Mouse (Mus musculus) liver, embryonic 13.5 days (tissue): ENCODE measurements around the gene Dmac2. TPM values are rescaled to one million over a fixed set of nuclear protein-coding genes. Genes with fewer than 3 reads are reported as not detected.

ENCODE experiments used
- ATAC-seq: fragments of 200-750 bp; cut with Nextera tagmentation; 2 replicates; pipeline ENCODE4 v1.8.0; 2017; ENCODE audit warnings: low read depth, mild to moderate bottlenecking, moderate number of reproducible peaks, moderate library complexity
- DNase-seq: peaks from one replicate; pipeline ENCODE4 v3.0.0; 2022
- H3K27ac ChIP-seq: fragments of 300-500 bp; sonication (generic); 2 replicates; pipeline ENCODE4 v1.5.1; 2015; ENCODE audit warnings: moderate library complexity, mild to moderate bottlenecking, inconsistent platforms
- H3K27me3 ChIP-seq: fragments of 300-500 bp; sonication (generic); 2 replicates; pipeline ENCODE4 v1.6.1; 2015; ENCODE audit warnings: mild to moderate bottlenecking, inconsistent platforms
- H3K36me3 ChIP-seq: fragments of 300-500 bp; sonication (generic); 2 replicates; pipeline ENCODE4 v1.6.1; 2015; ENCODE audit warnings: mild to moderate bottlenecking, inconsistent platforms
- H3K4me1 ChIP-seq: fragments of 300-500 bp; sonication (generic); replicated peaks from 2 replicates; pipeline ENCODE4 v1.6.1; 2015; ENCODE audit warnings: inconsistent platforms
- H3K4me2 ChIP-seq: fragments of 300-500 bp; sonication (generic); 2 replicates; pipeline ENCODE4 v1.6.1; 2015; ENCODE audit warnings: inconsistent platforms, mild to moderate bottlenecking, moderate library complexity
- H3K4me3 ChIP-seq: fragments of 300-500 bp; sonication (generic); replicated peaks from 2 replicates; pipeline ENCODE4 v1.5.1; 2015; ENCODE audit warnings: mild to moderate bottlenecking, inconsistent platforms
- H3K9ac ChIP-seq: fragments of 300-500 bp; sonication (generic); 2 replicates; pipeline ENCODE4 v1.6.1; 2015; ENCODE audit warnings: mild to moderate bottlenecking, inconsistent platforms
- H3K9me3 ChIP-seq: fragments of 300-500 bp; sonication (generic); replicated peaks from 2 replicates; pipeline ENCODE4 v1.6.1; 2016; ENCODE audit warnings: inconsistent platforms
- WGBS: fragments of 180-500 bp; shearing (Covaris S2); methylation state at CpG from one replicate; pipeline ENCODE4 v1.1.7; 2015; ENCODE audit not compliant: insufficient replicate concordance; 5-methylcytosine and 5-hydroxymethylcytosine counted together
- polyA plus RNA-seq: library from polyadenylated mRNA; unstranded; fragments of >200 nt; fragmentation: Nextera tagmentation; extraction: Ambion mirVana; gene quantifications from 2 replicates; pipeline ENCODE4 v1.2.1, GENCODE M21; 2015

The Dmac2 gene
- polyA plus RNA-seq, 1 experiment from 2014 or later: 10.4 TPM

DNA sequence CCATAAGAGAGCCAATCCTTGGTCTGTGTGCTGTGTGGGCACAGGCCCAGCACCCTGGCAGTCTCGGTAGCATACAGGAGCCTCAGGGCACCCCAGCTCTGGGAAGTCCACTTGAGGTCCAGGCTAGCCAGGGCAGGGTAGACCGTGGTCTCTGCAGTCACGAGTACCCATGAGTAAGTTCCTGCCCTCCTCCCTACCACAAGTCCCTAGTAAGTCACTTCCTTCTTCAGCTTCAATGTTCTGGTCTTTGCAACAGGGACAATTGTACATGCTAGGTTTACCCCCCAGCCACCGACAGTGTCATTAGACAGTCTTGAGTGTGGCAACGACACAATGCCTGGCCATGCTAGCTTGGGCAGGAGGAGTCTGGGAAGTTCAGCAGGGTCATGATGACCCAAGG lies 13.5 kb downstream of the Dmac2 start:
- no peak for ATAC-seq
- 46% methylated on average over 5 of the region's 5 CpGs for WGBS

GRCm38 (mm10) chr7:25636373-25636772 lies 17.2 kb downstream of the Dmac2 start:
- peaks cover 4% of the 10 kb centered on the region; the same call in 1 of the 2 replicates for H3K36me3 ChIP-seq
- WGBS: 38% methylated on average over 3 of the region's 3 CpGs

More for the DNA sequence above, 13.5 kb downstream of the Dmac2 start:
- H3K4me1 ChIP-seq: peaks cover 13% of the 10 kb centered on the region
- no peak overlapping the region for H3K4me2 ChIP-seq
- peaks cover 11% of the 10 kb centered on the region; the same call in 1 of the 2 replicates for H3K36me3 ChIP-seq
- no peaks in the 10 kb centered on the region for H3K9me3 ChIP-seq
- no peak overlapping the region for H3K9ac ChIP-seq
- no peak overlapping the region for H3K4me3 ChIP-seq
- DNase-seq: no peak
- 0 out of 2 replicates have a peak, but pooled peaks cover 4% of the 10 kb centered on the region for H3K27me3 ChIP-seq
- H3K27ac ChIP-seq: no peak overlapping the region

DNA sequence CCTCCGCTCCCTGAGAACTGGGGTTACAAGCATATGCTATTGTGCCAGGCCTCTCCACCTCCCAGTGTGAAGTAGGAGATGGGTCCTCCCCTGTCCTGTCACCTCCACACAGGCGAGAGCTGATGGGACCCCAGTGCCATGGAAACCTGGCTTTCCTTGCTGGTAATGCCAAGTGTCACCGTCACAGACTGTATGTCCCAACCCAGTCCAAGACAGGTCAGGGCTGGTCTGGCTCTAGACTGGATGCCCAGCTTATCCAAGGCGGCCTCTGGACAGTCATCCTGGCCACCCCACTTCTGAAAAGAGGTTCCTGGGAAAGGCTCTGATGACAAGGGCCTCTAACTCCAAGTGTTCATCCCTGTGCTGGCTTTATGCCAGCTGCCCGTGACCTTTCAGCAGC lies 17.9 kb downstream of the Dmac2 start:
- Histone ChIP-seq H3K27me3 (no peaks in the 10 kb centered on the region), H3K27ac (no peak overlapping the region), H3K9me3 (no peaks in the 10 kb centered on the region), H3K4me1 (no peaks in the 10 kb centered on the region), H3K36me3 (peaks cover 4% of the 10 kb centered on the region; the same call in 1 of the 2 replicates), H3K4me3 (no peak overlapping the region), H3K9ac (no peak overlapping the region), H3K4me2 (no peak overlapping the region)
- 62% methylated on average over 5 of the region's 5 CpGs for WGBS
- ATAC-seq (no peak), DNase-seq (no peak)

More at GRCm38 (mm10) chr7:25636373-25636772, 17.2 kb downstream of the Dmac2 start:
- no peak overlapping the region for H3K27ac ChIP-seq
- DNase-seq (no peak), ATAC-seq (no peak)
- H3K4me1 ChIP-seq: no peaks in the 10 kb centered on the region
- H3K9ac ChIP-seq: no peak overlapping the region
- H3K9me3 ChIP-seq: no peaks in the 10 kb centered on the region
- H3K27me3 ChIP-seq: no peaks in the 10 kb centered on the region
- no peak overlapping the region for H3K4me2 ChIP-seq
- H3K4me3 ChIP-seq: no peak overlapping the region

DNA sequence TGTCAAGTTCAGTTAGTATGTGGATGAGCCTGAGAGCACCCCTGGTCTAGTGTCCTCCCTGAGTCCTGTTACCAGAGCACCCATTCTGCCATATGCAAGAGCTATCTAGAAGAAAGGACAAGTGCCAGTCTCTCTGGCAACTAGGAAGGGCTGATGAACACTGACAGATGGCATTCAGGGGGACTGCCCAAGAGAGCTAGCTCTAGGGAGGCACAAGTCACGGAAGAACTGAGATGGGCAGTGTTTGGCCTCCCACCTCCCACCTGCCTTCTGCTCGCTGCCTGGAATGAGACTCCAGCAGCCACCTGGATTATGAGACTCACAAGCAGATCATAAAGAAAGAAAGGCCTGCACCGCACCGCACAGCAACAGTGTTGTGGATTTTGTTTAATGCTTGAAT lies 20.5 kb downstream of the Dmac2 start:
- Histone ChIP-seq H3K27ac (no peak overlapping the region), H3K9me3 (peaks cover 8% of the 10 kb centered on the region; the same call in 1 of the 2 replicates), H3K4me1 (no peaks in the 10 kb centered on the region; the same call in 1 of the 2 replicates), H3K4me3 (no peak overlapping the region), H3K4me2 (no peak overlapping the region), H3K9ac (no peak overlapping the region), H3K27me3 (no peaks in the 10 kb centered on the region), H3K36me3 (peaks cover 4% of the 10 kb centered on the region; the same call in 1 of the 2 replicates)
- WGBS: 86% methylated on average over 4 of the region's 4 CpGs
- ATAC-seq: no peak
- no peak for DNase-seq

- Histone ChIP-seq H3K4me1 (peaks cover 4% of the 10 kb centered on the region), H3K36me3 (peaks cover 4% of the 10 kb centered on the region; the same call in 1 of the 2 replicates), H3K27ac (no peak overlapping the region), H3K4me3 (no peak overlapping the region), H3K27me3 (no peaks in the 10 kb centered on the region), H3K9me3 (peaks cover 8% of the 10 kb centered on the region; the same call in 1 of the 2 replicates), H3K4me2 (no peak overlapping the region), H3K9ac (no peak overlapping the region)
- DNase-seq (no peak), ATAC-seq (no peak)
- 37% methylated on average over 10 of the region's 10 CpGs for WGBS
These were observed 24.9 kb downstream of the Dmac2 start for GRCm38 (mm10) chr7:25644136-25644535.

GRCm38 (mm10) chr7:25644631-25645030 lies 25.4 kb downstream of the Dmac2 start:
- DNase-seq: no peak
- H3K27ac ChIP-seq: no peak overlapping the region
- no peak overlapping the region for H3K9ac ChIP-seq
- no peak overlapping the region for H3K4me2 ChIP-seq
- peaks cover 9% of the 10 kb centered on the region for H3K4me1 ChIP-seq
- H3K27me3 ChIP-seq: no peaks in the 10 kb centered on the region
- H3K4me3 ChIP-seq: no peak overlapping the region
- no peak for ATAC-seq
- H3K9me3 ChIP-seq: peaks cover 8% of the 10 kb centered on the region; the same call in 1 of the 2 replicates
- 47% methylated on average over 4 of the region's 4 CpGs for WGBS
- H3K36me3 ChIP-seq: peaks cover 4% of the 10 kb centered on the region; the same call in 1 of the 2 replicates

- H3K27me3 ChIP-seq: no peaks in the 10 kb centered on the region
- 53% methylated on average over 14 of the region's 14 CpGs for WGBS
- H3K4me3 ChIP-seq: no peak overlapping the region
- peaks cover 13% of the 10 kb centered on the region for H3K4me1 ChIP-seq
- H3K9me3 ChIP-seq: peaks cover 8% of the 10 kb centered on the region; the same call in 1 of the 2 replicates
- no peak overlapping the region for H3K4me2 ChIP-seq
- ATAC-seq (no peak), DNase-seq (no peak)
- H3K9ac ChIP-seq: no peak overlapping the region
- no peak overlapping the region for H3K27ac ChIP-seq
- peaks cover 4% of the 10 kb centered on the region; the same call in 1 of the 2 replicates for H3K36me3 ChIP-seq
These were observed 25.9 kb downstream of the Dmac2 start for GRCm38 (mm10) chr7:25645074-25645473.

GRCm38 (mm10) chr7:25647574-25648123 lies 28.4 kb downstream of the Dmac2 start:
- Histone ChIP-seq H3K4me3 (no peak overlapping the region), H3K4me2 (no peak overlapping the region), H3K36me3 (no peaks in the 10 kb centered on the region), H3K9ac (no peak overlapping the region), H3K4me1 (peaks cover 20% of the 10 kb centered on the region), H3K27ac (no peak overlapping the region), H3K27me3 (no peaks in the 10 kb centered on the region), H3K9me3 (peaks cover 5% of the 10 kb centered on the region; the same call in 1 of the 2 replicates)
- ATAC-seq: no peak
- DNase-seq: no peak
- 50% methylated on average over 5 of the region's 5 CpGs for WGBS

- Histone ChIP-seq H3K27ac (peak overlapping the region; percentile 43), H3K4me1 (peaks cover 20% of the 10 kb centered on the region)
These were observed 30.6 kb downstream of the Dmac2 start for GRCm38 (mm10) chr7:25649839-25650238.

GRCm38 (mm10) chr7:25651281-25651680 lies 32.1 kb downstream of the Dmac2 start:
- Histone ChIP-seq H3K27ac (peak overlapping the region; percentile 39; the same call in 1 of the 2 replicates), H3K9ac (no peak overlapping the region), H3K9me3 (no peaks in the 10 kb centered on the region), H3K27me3 (no peaks in the 10 kb centered on the region), H3K4me1 (peaks cover 20% of the 10 kb centered on the region), H3K4me3 (no peak overlapping the region), H3K36me3 (no peaks in the 10 kb centered on the region), H3K4me2 (0 out of 2 replicates have a peak overlapping the region, but pooled peaks have one; percentile 2)
- WGBS: 43% methylated on average over 8 of the region's 8 CpGs
- no peak for ATAC-seq
- DNase-seq: no peak

More at GRCm38 (mm10) chr7:25649839-25650238, 30.6 kb downstream of the Dmac2 start:
- Histone ChIP-seq H3K27me3 (no peaks in the 10 kb centered on the region), H3K9me3 (no peaks in the 10 kb centered on the region), H3K4me2 (no peak overlapping the region), H3K9ac (no peak overlapping the region), H3K36me3 (no peaks in the 10 kb centered on the region), H3K4me3 (no peak overlapping the region)
- no peak for DNase-seq
- 20% methylated on average over 5 of the region's 5 CpGs for WGBS
- no peak for ATAC-seq

GRCm38 (mm10) chr7:25652244-25652759 lies 33.1 kb downstream of the Dmac2 start:
- Histone ChIP-seq H3K4me3 (no peak overlapping the region), H3K9ac (no peak overlapping the region), H3K4me2 (no peak overlapping the region), H3K36me3 (no peaks in the 10 kb centered on the region), H3K27ac (no peak overlapping the region), H3K27me3 (no peaks in the 10 kb centered on the region), H3K4me1 (peaks cover 23% of the 10 kb centered on the region), H3K9me3 (no peaks in the 10 kb centered on the region)
- DNase-seq: no peak
- WGBS: 38% methylated on average over 12 of the region's 12 CpGs
- no peak for ATAC-seq
